Mouse (Mus musculus) ES-Bruce4 (cell line): ENCODE results near the gene Gcdh.

Experiments used
- EP300 ChIP-seq: IDR thresholded peaks from 2 replicates; pipeline ENCODE4 v1.6.1; 2011; ENCODE audit warnings: low read depth, low read length; ENCODE audit not compliant: insufficient read depth
- POLR2A ChIP-seq: IDR thresholded peaks from one replicate; pipeline ENCODE4 v1.8.1; 2011; ENCODE audit warnings: low read length; ENCODE audit not compliant: insufficient read depth

GRCm38 (mm10) chr8:84936041-84936961, 42.6 kb upstream of the Gcdh start:
- no peak for TF ChIP-seq EP300
- no peak for TF ChIP-seq POLR2A
